Mouse (Mus musculus): ENCODE measurements around the gene Hbs1l.

GRCm38 (mm10) chr10:21395426-21396139, 99.8 kb downstream of the Hbs1l start:
- no peak for TF ChIP-seq CTCF (IDR thresholded peaks at IDR 0.05; ENCODE audit: insufficient read depth, low read length)
- no peak for TF ChIP-seq POLR2A (IDR thresholded peaks at IDR 0.05; ENCODE audit: borderline replicate concordance, extremely low read depth, low read depth, low read length)
